Mouse (Mus musculus) lung, embryonic 14.5 days (tissue): ENCODE data around the gene Dscam. TPM values are rescaled to one million over a fixed set of nuclear protein-coding genes. Genes with fewer than 3 reads are reported as not detected.
A peak's percentile ranks its signal among the peaks of the same experiment; 100 is the strongest.

ENCODE experiments used
- ATAC-seq: fragments of 200-750 bp; cut with Nextera tagmentation; 2 replicates; pipeline ENCODE4 v1.8.0; 2017; ENCODE audit warnings: mild to moderate bottlenecking, moderate TSS enrichment, moderate library complexity; ENCODE audit not compliant: insufficient read depth
- DNase-seq: peaks from one replicate; pipeline ENCODE4 v3.0.0-alpha.2; 2015
- H3K27ac ChIP-seq: fragments of 300-500 bp; sonication (generic); 2 replicates; pipeline ENCODE4 v1.5.1; 2014; ENCODE audit warnings: low read depth, mild to moderate bottlenecking, moderate library complexity
- H3K27me3 ChIP-seq: fragments of 300-500 bp; sonication (generic); 2 replicates; pipeline ENCODE4 v1.6.1; 2014; ENCODE audit warnings: low read length, control low read depth; ENCODE audit not compliant: insufficient read depth
- H3K36me3 ChIP-seq: fragments of 300-500 bp; sonication (generic); 2 replicates; pipeline ENCODE4 v1.6.1; 2014; ENCODE audit warnings: control low read depth; ENCODE audit not compliant: insufficient read depth
- H3K4me1 ChIP-seq: fragments of 300-500 bp; sonication (generic); 2 replicates; pipeline ENCODE4 v1.6.1; 2014; ENCODE audit warnings: antibody characterized with exemption, control low read depth; ENCODE audit not compliant: insufficient read depth
- H3K4me2 ChIP-seq: fragments of 300-500 bp; sonication (generic); 2 replicates; pipeline ENCODE4 v1.6.1; 2014; ENCODE audit warnings: mild to moderate bottlenecking
- H3K4me3 ChIP-seq: fragments of 300-500 bp; sonication (generic); 2 replicates; pipeline ENCODE4 v1.5.1; 2014; ENCODE audit warnings: low read depth, low read length
- H3K9ac ChIP-seq: fragments of 300-500 bp; sonication (generic); 2 replicates; pipeline ENCODE4 v1.6.1; 2014
- H3K9me3 ChIP-seq: fragments of 300-500 bp; sonication (generic); 2 replicates; pipeline ENCODE4 v1.6.1; 2016; ENCODE audit warnings: low read depth, low read length, control low read depth
- CTCF ChIP-seq: IDR thresholded peaks from 2 replicates; pipeline ENCODE4 v1.5.1; 2016; ENCODE audit warnings: antibody characterized with exemption, low read depth
- WGBS: fragments of 180-500 bp; shearing (Covaris S2); extraction: QIAGEN DNeasy Blood & Tissue Kit; methylation state at CpG from one replicate; pipeline ENCODE4 v1.1.7; 2014; 5-methylcytosine and 5-hydroxymethylcytosine counted together
- polyA plus RNA-seq: library from polyadenylated mRNA; unstranded; fragments of >200 nt; fragmentation: Nextera tagmentation; extraction: Ambion mirVana; gene quantifications from 2 replicates; pipeline ENCODE4 v1.2.1, GENCODE M21; 2014

Gene Dscam
- polyA plus RNA-seq, 1 experiment from 2014 or later, result not detected

DNA sequence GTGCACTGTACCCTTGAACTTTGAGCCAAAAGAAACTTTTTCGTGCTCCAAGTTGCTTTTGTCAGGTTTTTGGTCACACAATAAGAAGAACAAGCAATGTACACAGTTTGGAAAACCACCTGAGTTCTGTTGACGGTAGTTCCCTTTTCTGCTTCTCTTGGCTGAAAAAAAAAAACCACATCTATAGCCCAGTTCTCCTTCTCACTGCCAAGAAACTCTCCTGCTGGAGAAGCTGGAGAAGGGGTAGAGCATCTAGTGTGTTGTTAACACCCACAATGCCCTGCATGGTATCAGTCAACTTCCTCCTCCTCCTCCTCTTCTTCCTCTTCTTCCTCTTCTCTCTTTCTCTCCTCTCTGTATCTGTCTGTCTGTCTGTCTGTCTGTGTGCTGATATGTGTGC lies 65.3 kb downstream of the Dscam start:
- Histone ChIP-seq H3K4me1 (no peaks in the 10 kb centered on the region), H3K4me3 (no peak overlapping the region), H3K36me3 (no peaks in the 10 kb centered on the region), H3K27me3 (no peaks in the 10 kb centered on the region), H3K27ac (no peak overlapping the region), H3K4me2 (no peak overlapping the region), H3K9ac (no peak overlapping the region), H3K9me3 (no peaks in the 10 kb centered on the region)
- ATAC-seq (no peak), DNase-seq (no peak)
- 72% methylated on average over 2 of the region's 2 CpGs for WGBS
- no peak for TF ChIP-seq CTCF

DNA sequence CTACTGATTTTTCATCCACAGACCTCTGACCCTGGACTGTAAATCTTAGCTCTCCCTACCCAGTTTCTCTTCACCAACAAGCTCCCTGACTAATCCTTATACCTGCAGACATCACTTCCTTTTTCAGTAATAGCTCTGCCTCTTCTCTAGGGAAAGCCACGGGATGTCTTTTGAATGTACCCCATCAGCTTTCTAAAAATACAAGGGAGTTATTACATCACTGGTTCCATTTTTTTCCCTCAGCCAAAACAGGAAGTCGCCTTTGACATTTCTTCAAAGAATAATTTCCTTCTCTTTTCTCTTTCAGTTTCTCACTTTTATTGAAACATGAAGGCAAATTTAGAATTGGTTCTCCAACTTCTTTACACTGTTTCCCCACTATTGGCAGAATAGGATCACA lies 67.5 kb downstream of the Dscam start:
- ATAC-seq, result no peak
- no peaks in the 10 kb centered on the region for H3K9me3 ChIP-seq
- H3K4me1 ChIP-seq, result no peaks in the 10 kb centered on the region
- H3K4me3 ChIP-seq, result no peak overlapping the region
- TF ChIP-seq CTCF, result no peak
- H3K27ac ChIP-seq, result no peak overlapping the region
- no peak overlapping the region for H3K4me2 ChIP-seq
- WGBS, result 49% methylated on average over 2 of the region's 2 CpGs
- H3K36me3 ChIP-seq, result no peaks in the 10 kb centered on the region
- DNase-seq, result no peak
- H3K27me3 ChIP-seq, result no peaks in the 10 kb centered on the region
- H3K9ac ChIP-seq, result no peak overlapping the region

- ATAC-seq, result peak; percentile 62; the same call in 1 of the 2 replicates
Observed at GRCm38 (mm10) chr16:97100091-97100490, 70.5 kb downstream of the Dscam start.

DNA sequence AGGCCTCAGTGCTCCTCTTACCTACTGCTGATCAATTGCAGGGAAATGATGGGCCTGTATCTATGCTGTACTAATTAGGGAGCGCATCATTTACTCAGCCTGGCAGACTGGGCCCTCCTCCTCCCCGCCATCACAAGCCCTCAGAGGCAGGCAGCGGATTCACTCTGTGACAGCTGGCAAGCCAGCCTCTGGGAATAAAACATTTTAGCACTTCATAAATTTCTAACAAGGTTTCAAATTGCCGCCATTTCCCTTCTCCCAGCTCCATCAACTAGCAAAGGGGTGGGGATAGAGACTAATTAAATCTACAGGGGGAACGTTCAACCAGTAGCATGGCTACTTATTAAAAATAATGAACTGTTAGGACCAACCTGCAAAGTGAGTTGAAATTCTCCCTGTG lies 72.0 kb downstream of the Dscam start:
- H3K9me3 ChIP-seq, result no peaks in the 10 kb centered on the region
- WGBS, result 45% methylated on average over 5 of the region's 5 CpGs
- no peak overlapping the region for H3K27ac ChIP-seq
- no peaks in the 10 kb centered on the region for H3K27me3 ChIP-seq
- no peak overlapping the region for H3K9ac ChIP-seq
- TF ChIP-seq CTCF, result no peak
- no peak overlapping the region for H3K4me2 ChIP-seq
- H3K36me3 ChIP-seq, result no peaks in the 10 kb centered on the region
- no peaks in the 10 kb centered on the region for H3K4me1 ChIP-seq
- DNase-seq, result no peak
- ATAC-seq, result no peak
- no peak overlapping the region for H3K4me3 ChIP-seq

More at GRCm38 (mm10) chr16:97100091-97100490, 70.5 kb downstream of the Dscam start:
- no peak for TF ChIP-seq CTCF
- H3K4me3 ChIP-seq, result no peak overlapping the region
- no peak overlapping the region for H3K9ac ChIP-seq
- H3K9me3 ChIP-seq, result no peaks in the 10 kb centered on the region
- H3K4me1 ChIP-seq, result no peaks in the 10 kb centered on the region
- peak; percentile 50 for DNase-seq
- H3K27me3 ChIP-seq, result no peaks in the 10 kb centered on the region
- no peak overlapping the region for H3K4me2 ChIP-seq
- 44% methylated on average over 2 of the region's 2 CpGs for WGBS
- no peaks in the 10 kb centered on the region for H3K36me3 ChIP-seq
- H3K27ac ChIP-seq, result no peak overlapping the region

DNA sequence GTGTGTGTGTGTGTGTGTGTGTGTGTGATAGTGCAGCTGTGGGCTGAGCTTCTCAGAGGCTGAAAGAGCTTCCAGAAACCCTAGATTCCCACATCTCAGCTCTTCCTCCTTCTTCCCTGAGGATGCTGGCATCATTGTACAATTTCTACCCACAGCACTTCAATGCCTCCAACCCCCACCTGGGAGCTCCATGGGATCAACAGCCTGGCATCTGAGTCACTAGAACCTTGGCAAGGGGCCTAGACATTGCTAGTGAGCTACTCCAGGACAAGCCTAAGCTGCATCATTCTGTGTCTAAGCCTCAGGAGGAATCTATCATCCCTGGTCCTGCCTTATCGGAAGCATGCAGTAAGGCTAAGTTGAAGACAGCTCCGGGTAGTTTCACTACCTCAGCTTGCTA lies 73.8 kb downstream of the Dscam start:
- DNase-seq, result no peak

GRCm38 (mm10) chr16:97095496-97095895 lies 75.1 kb downstream of the Dscam start:
- H3K27me3 ChIP-seq, result no peaks in the 10 kb centered on the region
- no peak overlapping the region for H3K9ac ChIP-seq
- DNase-seq, result no peak
- H3K27ac ChIP-seq, result no peak overlapping the region
- no peaks in the 10 kb centered on the region for H3K9me3 ChIP-seq
- no peak for TF ChIP-seq CTCF
- ATAC-seq, result no peak
- no peak overlapping the region for H3K4me3 ChIP-seq
- 96% methylated on average over 1 of the region's 1 CpGs for WGBS
- H3K4me2 ChIP-seq, result no peak overlapping the region
- H3K4me1 ChIP-seq, result no peaks in the 10 kb centered on the region
- no peaks in the 10 kb centered on the region for H3K36me3 ChIP-seq

More for the DNA sequence above, 73.8 kb downstream of the Dscam start:
- Histone ChIP-seq H3K9ac (no peak overlapping the region), H3K4me2 (no peak overlapping the region), H3K27ac (no peak overlapping the region), H3K4me1 (no peaks in the 10 kb centered on the region), H3K27me3 (no peaks in the 10 kb centered on the region), H3K4me3 (no peak overlapping the region), H3K9me3 (no peaks in the 10 kb centered on the region), H3K36me3 (no peaks in the 10 kb centered on the region)
- TF ChIP-seq CTCF, result no peak
- ATAC-seq, result no peak
- 90% methylated on average over 2 of the region's 2 CpGs for WGBS

DNA sequence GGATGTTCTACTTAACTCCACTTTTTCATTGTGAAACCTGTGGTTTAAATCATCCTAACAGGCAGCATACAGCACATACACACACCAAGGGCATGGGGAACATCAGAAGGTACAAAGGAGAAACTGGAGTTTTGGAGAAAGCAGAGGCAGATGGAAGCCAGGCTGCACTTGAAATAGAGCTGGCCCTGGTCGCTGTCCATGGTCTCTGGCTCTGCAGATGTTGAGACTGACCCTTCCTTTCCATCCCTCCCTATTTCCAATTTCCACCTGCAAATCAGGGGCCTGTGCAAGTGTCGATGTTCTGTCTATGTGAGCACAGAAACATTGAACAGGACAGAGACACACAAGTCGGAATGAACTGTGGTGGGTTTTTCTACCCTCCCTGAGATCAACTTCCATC lies 81.2 kb downstream of the Dscam start:
- H3K27ac ChIP-seq, result no peak overlapping the region
- no peak for ATAC-seq
- no peak overlapping the region for H3K4me2 ChIP-seq
- no peaks in the 10 kb centered on the region for H3K27me3 ChIP-seq
- H3K9me3 ChIP-seq, result no peaks in the 10 kb centered on the region
- no peak for TF ChIP-seq CTCF
- H3K36me3 ChIP-seq, result no peaks in the 10 kb centered on the region
- WGBS, result 48% methylated on average over 3 of the region's 3 CpGs
- no peaks in the 10 kb centered on the region for H3K4me1 ChIP-seq
- no peak overlapping the region for H3K9ac ChIP-seq
- peak; percentile 49 for DNase-seq
- no peak overlapping the region for H3K4me3 ChIP-seq

DNA sequence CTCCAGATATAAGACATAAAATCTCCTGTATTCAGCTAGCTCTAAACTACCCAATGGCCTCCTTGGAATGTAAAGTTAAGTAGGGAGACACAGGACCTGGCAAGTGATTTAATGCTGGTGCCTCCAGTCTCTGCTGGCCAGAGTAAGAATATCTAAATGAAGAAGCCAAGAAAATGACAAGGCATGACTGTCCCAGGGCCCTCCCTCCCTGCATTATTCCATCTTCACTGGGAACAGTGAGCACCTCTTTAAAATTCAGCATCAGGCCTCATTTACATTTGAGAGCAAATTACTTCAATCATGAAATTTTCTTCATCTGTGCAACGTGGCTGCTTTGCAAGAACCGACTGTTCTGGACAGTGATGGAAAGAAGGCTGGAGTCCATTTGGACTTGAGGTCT lies 86.9 kb downstream of the Dscam start:
- no peak overlapping the region for H3K4me2 ChIP-seq
- ATAC-seq (no peak), DNase-seq (no peak)
- no peaks in the 10 kb centered on the region for H3K9me3 ChIP-seq
- H3K27ac ChIP-seq, result no peak overlapping the region
- 80% methylated on average over 2 of the region's 2 CpGs for WGBS
- H3K27me3 ChIP-seq, result no peaks in the 10 kb centered on the region
- no peak for TF ChIP-seq CTCF
- H3K4me1 ChIP-seq, result no peaks in the 10 kb centered on the region
- H3K4me3 ChIP-seq, result no peak overlapping the region
- H3K9ac ChIP-seq, result no peak overlapping the region
- H3K36me3 ChIP-seq, result no peaks in the 10 kb centered on the region
